Mouse (Mus musculus) hindbrain, embryonic 11.5 days (tissue): ENCODE results near the gene Dlgap1. TPM values are rescaled to one million over a fixed set of nuclear protein-coding genes. Genes with fewer than 3 reads are reported as not detected.
"Not testable (repeated sequence)": the region's sequence is repeated elsewhere in the genome, so short reads cannot be mapped to it uniquely, and the experiment has no call there.

Experiments
- ATAC-seq: fragments of 200-750 bp; cut with Nextera tagmentation; 2 replicates; pipeline ENCODE4 v1.8.0; 2017; ENCODE audit warnings: mild to moderate bottlenecking, moderate TSS enrichment, moderate library complexity; ENCODE audit not compliant: low FRiP score
- DNase-seq: peaks from one replicate; pipeline ENCODE4 v3.0.0-alpha.2; 2015; ENCODE audit warnings: low spot score
- H3K27ac ChIP-seq: fragments of 300-500 bp; sonication (generic); 2 replicates; pipeline ENCODE4 v1.5.1; 2014; ENCODE audit warnings: mild to moderate bottlenecking, low read depth, low read length
- H3K27me3 ChIP-seq: fragments of 300-500 bp; sonication (generic); 2 replicates; pipeline ENCODE4 v1.6.1; 2014; ENCODE audit warnings: mild to moderate bottlenecking, low read length, moderate library complexity, mixed read lengths; ENCODE audit not compliant: control insufficient read depth, insufficient read depth
- H3K36me3 ChIP-seq: fragments of 300-500 bp; sonication (generic); 2 replicates; pipeline ENCODE4 v1.6.1; 2014; ENCODE audit warnings: mild to moderate bottlenecking, low read length, moderate library complexity, mixed read lengths; ENCODE audit not compliant: control insufficient read depth, insufficient read depth
- H3K4me1 ChIP-seq: fragments of 300-500 bp; sonication (generic); replicated peaks from 2 replicates; pipeline ENCODE4 v1.6.1; 2014; ENCODE audit warnings: low read length, mixed read lengths; ENCODE audit not compliant: control insufficient read depth, insufficient read depth
- H3K4me2 ChIP-seq: fragments of 300-500 bp; sonication (generic); replicated peaks from 2 replicates; pipeline ENCODE4 v1.6.1; 2014; ENCODE audit warnings: mild to moderate bottlenecking, low read depth, low read length
- H3K4me3 ChIP-seq: fragments of 300-500 bp; sonication (generic); 2 replicates; pipeline ENCODE4 v1.5.1; 2014; ENCODE audit warnings: low read depth, low read length
- H3K9ac ChIP-seq: fragments of 300-500 bp; sonication (generic); 2 replicates; pipeline ENCODE4 v1.6.1; 2014; ENCODE audit warnings: low read depth, low read length
- H3K9me3 ChIP-seq: fragments of 300-500 bp; sonication (generic); 2 replicates; pipeline ENCODE4 v1.6.1; 2016; ENCODE audit warnings: low read length; ENCODE audit not compliant: control insufficient read depth
- WGBS: fragments of 180-500 bp; shearing (Covaris S2); extraction: QIAGEN DNeasy Blood & Tissue Kit; methylation state at CpG from one replicate; pipeline ENCODE4 v1.1.7; 2014; 5-methylcytosine and 5-hydroxymethylcytosine counted together
- polyA plus RNA-seq: library from polyadenylated mRNA; unstranded; fragments of >200 nt; fragmentation: Nextera tagmentation; extraction: Ambion mirVana; gene quantifications from 2 replicates; pipeline ENCODE4 v1.2.1, GENCODE M21; 2014

Dlgap1 gene
- polyA plus RNA-seq, 1 experiment from 2014 or later, result 4.4 TPM

DNA sequence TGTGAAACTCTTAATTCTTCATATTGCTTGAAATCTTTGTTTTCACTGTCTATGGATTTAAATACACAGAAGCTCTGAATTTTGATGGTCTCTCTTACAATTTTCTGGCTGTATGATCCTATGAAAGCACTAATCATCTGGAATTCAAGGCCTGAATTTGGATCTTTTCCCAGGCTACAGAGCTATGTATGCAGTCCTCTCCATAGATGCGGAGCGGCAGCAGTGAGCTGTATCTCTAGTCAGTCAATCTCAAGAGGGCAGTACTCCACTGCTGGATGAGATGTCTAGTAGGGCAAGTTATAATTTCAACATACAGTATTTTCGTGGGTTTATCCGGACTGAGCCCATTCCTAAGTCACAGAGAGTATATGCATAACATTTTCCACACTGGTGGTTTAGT, 581.9 kb downstream of the Dlgap1 start:
- H3K9ac ChIP-seq, result no peak overlapping the region
- DNase-seq (no peak), ATAC-seq (no peak)
- WGBS, result 95% methylated on average over 4 of the region's 4 CpGs
- no peaks in the 10 kb centered on the region for H3K4me1 ChIP-seq
- no peak overlapping the region for H3K27ac ChIP-seq
- H3K9me3 ChIP-seq, result no peaks in the 10 kb centered on the region
- H3K4me2 ChIP-seq, result no peak overlapping the region
- H3K36me3 ChIP-seq, result no peaks in the 10 kb centered on the region
- no peaks in the 10 kb centered on the region for H3K27me3 ChIP-seq
- no peak overlapping the region for H3K4me3 ChIP-seq

DNA sequence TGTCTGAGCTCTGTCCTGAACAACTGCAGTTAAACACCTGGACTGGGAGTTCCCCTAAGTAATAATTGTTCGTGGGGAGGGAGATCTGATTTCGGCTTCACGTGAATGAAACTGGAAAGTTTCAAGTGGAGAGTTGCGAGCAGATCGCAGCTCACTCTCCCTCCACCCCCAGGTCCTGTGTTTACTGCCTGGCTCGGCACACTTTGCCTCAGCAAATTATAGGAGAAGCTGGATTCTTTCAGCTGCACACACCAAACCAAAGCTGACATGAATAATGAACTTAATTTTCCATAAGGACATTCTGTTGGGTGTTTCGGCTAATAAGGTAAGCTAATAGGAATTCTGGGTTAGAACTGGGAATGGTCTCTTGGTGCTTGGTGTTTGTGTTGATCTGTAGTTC, 592.7 kb downstream of the Dlgap1 start:
- 81% methylated on average over 7 of the region's 7 CpGs for WGBS
- Histone ChIP-seq H3K9ac (no peak overlapping the region), H3K4me1 (no peaks in the 10 kb centered on the region), H3K27ac (no peak overlapping the region), H3K27me3 (no peaks in the 10 kb centered on the region), H3K9me3 (no peaks in the 10 kb centered on the region), H3K4me2 (no peak overlapping the region), H3K36me3 (no peaks in the 10 kb centered on the region), H3K4me3 (no peak overlapping the region)
- ATAC-seq, result no peak
- no peak for DNase-seq

DNA sequence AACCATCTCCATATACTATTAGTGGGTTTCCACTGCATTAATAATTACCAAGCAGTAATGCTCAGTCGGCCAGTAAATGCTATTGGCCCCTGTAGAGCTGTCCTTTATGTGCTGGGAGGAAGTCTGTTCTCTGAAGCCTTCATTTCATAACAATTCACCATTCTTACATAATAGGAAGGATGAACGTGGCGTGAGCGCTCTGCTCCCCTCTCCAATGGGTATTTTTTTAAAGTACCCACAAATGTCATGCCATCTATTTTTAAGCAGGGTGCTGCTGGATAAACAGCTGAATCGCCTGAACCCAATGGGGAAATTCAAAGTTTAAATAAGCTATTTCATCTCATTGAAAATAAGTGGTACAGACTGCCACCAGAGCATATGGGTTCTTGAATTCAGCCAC, 602.0 kb downstream of the Dlgap1 start:
- Histone ChIP-seq H3K4me1 (no peaks in the 10 kb centered on the region), H3K36me3 (no peaks in the 10 kb centered on the region), H3K9me3 (no peaks in the 10 kb centered on the region), H3K4me3 (no peak overlapping the region), H3K9ac (no peak overlapping the region), H3K27ac (no peak overlapping the region), H3K27me3 (no peaks in the 10 kb centered on the region), H3K4me2 (no peak overlapping the region)
- ATAC-seq, result no peak
- no peak for DNase-seq
- 74% methylated on average over 5 of the region's 5 CpGs for WGBS

DNA sequence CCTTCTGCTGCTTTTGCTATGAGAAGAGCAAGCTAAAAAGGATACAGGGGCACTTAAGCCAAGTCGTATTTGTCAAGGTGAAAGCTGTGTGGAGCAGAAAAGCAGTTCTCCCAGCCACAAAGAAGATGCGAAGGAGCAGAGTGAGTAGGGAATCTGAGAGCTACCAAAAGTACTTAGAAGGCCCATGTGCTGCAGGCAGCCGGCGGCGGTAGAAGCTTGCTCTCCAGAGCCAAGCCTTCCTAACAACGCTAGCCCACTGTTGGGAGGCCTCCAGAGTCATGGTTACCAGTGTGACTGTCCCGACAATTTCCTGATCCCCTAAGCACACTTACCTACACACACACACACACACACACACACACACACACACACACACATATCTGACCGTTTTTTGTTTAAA, 614.2 kb downstream of the Dlgap1 start:
- 67% methylated on average over 8 of the region's 8 CpGs for WGBS
- no peaks in the 10 kb centered on the region for H3K9me3 ChIP-seq
- no peak overlapping the region for H3K9ac ChIP-seq
- no peak overlapping the region for H3K27ac ChIP-seq
- no peaks in the 10 kb centered on the region for H3K4me1 ChIP-seq
- H3K4me2 ChIP-seq, result no peak overlapping the region
- DNase-seq (no peak), ATAC-seq (no peak)
- H3K36me3 ChIP-seq, result no peaks in the 10 kb centered on the region
- H3K4me3 ChIP-seq, result no peak overlapping the region
- H3K27me3 ChIP-seq, result no peaks in the 10 kb centered on the region

DNA sequence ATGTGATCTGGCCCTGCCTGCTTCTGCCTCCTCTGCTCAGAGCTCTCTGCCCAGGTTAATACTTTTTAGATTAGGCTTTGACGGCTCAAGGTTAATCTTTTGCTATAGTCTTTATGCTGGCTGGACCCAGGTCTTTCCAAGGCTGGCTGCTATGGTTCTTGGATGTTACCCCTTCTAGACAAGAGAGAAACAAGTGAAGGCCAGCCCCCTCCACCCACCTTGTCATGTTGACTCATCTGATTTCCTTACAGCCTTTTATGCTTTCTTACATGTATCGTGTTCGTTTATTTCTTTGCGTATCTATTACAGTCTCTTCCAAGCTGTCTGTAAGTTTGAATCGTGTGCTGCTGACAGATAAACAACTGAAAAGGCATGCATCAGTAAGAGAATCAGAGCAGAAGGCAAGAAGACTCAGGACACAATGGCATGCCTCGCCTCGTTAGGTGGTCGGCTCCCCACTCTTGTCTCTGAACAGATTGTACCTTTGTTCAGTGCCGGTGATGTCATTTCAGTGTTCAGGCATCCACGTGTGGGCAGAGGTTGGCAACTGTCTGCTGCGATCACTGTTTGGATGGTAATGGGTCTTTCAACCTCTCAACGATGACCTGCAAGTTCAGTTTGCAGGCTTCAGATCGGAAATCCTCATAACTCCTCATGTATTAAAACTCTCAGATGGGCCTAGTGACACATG, 618.0 kb downstream of the Dlgap1 start:
- Histone ChIP-seq H3K36me3 (no peaks in the 10 kb centered on the region), H3K4me2 (no peak overlapping the region), H3K9ac (no peak overlapping the region), H3K4me3 (no peak overlapping the region), H3K4me1 (no peaks in the 10 kb centered on the region; the same call in 1 of the 2 replicates), H3K9me3 (no peaks in the 10 kb centered on the region), H3K27ac (no peak overlapping the region), H3K27me3 (no peaks in the 10 kb centered on the region)
- 78% methylated on average over 13 of the region's 13 CpGs for WGBS
- DNase-seq, result no peak
- ATAC-seq, result no peak

DNA sequence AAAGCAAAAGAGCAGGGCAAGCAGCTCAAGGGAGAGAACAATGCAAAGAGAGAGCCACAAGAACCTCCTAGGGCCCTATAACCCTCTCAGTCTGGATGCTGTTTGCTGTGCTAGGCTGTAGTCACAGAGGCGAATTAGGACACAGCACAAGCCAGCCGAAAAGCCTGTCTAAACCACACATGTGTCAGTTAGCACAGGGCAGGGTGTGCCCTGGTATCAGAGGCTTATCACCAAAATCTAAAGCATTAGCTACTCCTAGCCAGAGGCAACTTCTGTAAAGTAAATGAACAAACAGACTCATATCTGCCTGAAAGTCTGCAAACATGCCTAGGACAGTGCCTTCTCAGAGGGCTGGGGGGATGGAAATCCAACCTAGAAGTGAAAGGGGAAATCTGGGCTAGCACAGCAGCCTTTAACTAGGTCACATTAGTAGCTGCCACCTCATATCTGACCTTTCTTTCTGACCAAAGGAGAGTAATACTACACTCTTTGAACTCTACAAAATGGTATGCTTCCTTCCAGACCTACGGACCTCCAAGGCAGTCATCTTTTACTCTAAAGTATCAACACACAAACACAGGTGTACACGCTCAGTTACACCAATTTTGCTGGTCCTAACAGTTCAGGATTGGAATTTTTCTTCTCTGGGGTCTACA, 619.2 kb downstream of the Dlgap1 start:
- not testable (repeated sequence) for H3K27me3 ChIP-seq, H3K36me3 ChIP-seq, DNase-seq, H3K9ac ChIP-seq, H3K27ac ChIP-seq, ATAC-seq, H3K9me3 ChIP-seq, H3K4me2 ChIP-seq, H3K4me3 ChIP-seq, H3K4me1 ChIP-seq
- 65% methylated on average over 2 of the region's 4 CpGs for WGBS

DNA sequence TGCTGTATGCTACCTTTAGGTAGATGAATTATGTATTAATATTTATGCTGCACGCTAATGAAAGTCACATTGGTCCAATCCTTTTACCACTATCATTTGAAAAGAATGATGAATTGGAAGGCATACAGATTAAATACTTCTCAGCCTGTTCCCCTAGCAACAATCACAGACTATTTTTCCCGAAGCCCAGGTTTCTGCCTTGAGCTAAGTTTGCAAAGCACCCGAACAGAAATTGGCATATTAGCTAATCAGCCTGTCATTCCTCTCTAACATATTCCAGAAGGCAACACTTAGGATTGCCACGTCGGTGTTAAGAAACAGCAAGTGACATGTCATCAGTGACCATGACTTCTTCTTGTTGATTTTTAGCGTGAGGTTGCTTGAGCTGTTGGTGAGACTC, 619.8 kb downstream of the Dlgap1 start:
- no peak overlapping the region for H3K4me3 ChIP-seq
- no peaks in the 10 kb centered on the region; the same call in 1 of the 2 replicates for H3K4me1 ChIP-seq
- H3K27me3 ChIP-seq, result no peaks in the 10 kb centered on the region
- no peak overlapping the region for H3K27ac ChIP-seq
- no peak overlapping the region for H3K4me2 ChIP-seq
- no peak overlapping the region for H3K9ac ChIP-seq
- H3K9me3 ChIP-seq, result no peaks in the 10 kb centered on the region
- DNase-seq (no peak), ATAC-seq (no peak)
- 47% methylated on average over 6 of the region's 6 CpGs for WGBS
- H3K36me3 ChIP-seq, result no peaks in the 10 kb centered on the region

DNA sequence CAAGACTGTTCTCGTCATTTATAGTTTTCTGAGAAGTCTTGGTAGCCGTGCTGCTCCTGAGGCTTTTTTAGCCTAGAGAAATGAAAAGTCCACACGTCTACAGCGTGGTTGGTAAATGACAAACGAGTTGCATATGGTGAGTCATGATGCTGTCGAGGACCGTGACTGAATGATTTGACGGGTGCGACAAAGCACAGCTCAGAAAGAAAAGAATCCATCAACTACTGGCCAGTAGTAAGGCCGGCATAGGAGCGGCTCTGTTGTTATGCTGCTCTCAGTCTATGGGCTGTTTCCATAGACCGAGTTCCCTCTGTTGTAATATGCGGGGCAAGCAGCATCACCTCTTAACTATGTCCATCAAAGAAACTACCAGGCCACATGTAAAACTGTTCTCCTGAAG, 620.3 kb downstream of the Dlgap1 start:
- H3K4me3 ChIP-seq, result no peak overlapping the region
- ATAC-seq (peak; percentile 88), DNase-seq (peak; percentile 46)
- H3K4me2 ChIP-seq, result no peak overlapping the region
- no peaks in the 10 kb centered on the region; the same call in 1 of the 2 replicates for H3K4me1 ChIP-seq
- no peaks in the 10 kb centered on the region for H3K9me3 ChIP-seq
- H3K9ac ChIP-seq, result no peak overlapping the region
- WGBS, result 38% methylated on average over 13 of the region's 13 CpGs
- no peak overlapping the region for H3K27ac ChIP-seq
- no peaks in the 10 kb centered on the region for H3K27me3 ChIP-seq
- no peaks in the 10 kb centered on the region for H3K36me3 ChIP-seq

DNA sequence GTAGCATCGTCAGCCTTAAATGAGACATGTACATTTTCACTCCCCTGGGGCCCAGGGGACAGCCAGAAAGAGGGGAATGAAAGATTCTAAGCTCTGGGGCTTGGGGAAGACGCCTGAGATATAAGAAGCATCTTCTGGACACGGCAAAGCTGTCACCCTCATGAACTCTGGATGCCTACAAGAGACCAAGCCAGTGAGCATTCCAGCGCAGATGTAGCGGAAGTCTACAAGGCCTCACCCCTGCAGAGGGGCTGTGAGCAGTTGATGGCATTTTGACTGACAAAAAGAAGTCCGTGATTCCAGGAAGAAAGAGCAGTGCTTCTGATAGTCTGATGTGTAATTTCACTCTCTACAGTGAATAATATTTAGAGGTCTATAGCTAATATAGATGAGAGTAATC, 621.6 kb downstream of the Dlgap1 start:
- H3K27me3 ChIP-seq, result no peaks in the 10 kb centered on the region
- H3K4me3 ChIP-seq, result no peak overlapping the region
- 65% methylated on average over 6 of the region's 6 CpGs for WGBS
- no peaks in the 10 kb centered on the region for H3K36me3 ChIP-seq
- no peak overlapping the region for H3K27ac ChIP-seq
- H3K4me1 ChIP-seq, result no peaks in the 10 kb centered on the region; the same call in 1 of the 2 replicates
- H3K4me2 ChIP-seq, result no peak overlapping the region
- H3K9me3 ChIP-seq, result no peaks in the 10 kb centered on the region
- ATAC-seq, result no peak
- DNase-seq, result no peak
- H3K9ac ChIP-seq, result no peak overlapping the region
